Mouse (Mus musculus): ENCODE data around the gene Myh3. TPM values are rescaled to one million over a fixed set of nuclear protein-coding genes. Genes with fewer than 3 reads are reported as not detected.

The Myh3 gene
- polyA plus RNA-seq, 2 experiments: 192 to 205 TPM

GRCm38 (mm10) chr11:67146409-67147282 lies 68.5 kb downstream of the Myh3 start:
- DNase-seq (ENCODE audit: low spot score) (no peak), ATAC-seq (ENCODE audit: low FRiP score, low read depth) (no peak)
- Histone ChIP-seq H3K27ac (replicated peaks; ENCODE audit: low read depth, low read length) (no peak overlapping the region), H3K4me1 (ENCODE audit: control insufficient read depth, insufficient read depth, low read length) (no peaks in the 10 kb centered on the region), H3K4me2 (replicated peaks; ENCODE audit: low read depth, low read length, severe bottlenecking) (no peak overlapping the region), H3K27me3 (ENCODE audit: control insufficient read depth, insufficient read depth, low read length) (no peaks in the 10 kb centered on the region), H3K9me3 (ENCODE audit: control insufficient read depth, low read length) (no peaks in the 10 kb centered on the region), H3K9ac (ENCODE audit: low read depth, low read length, severe bottlenecking) (no peak overlapping the region), H3K36me3 (ENCODE audit: control insufficient read depth, insufficient read depth, low read length) (no peaks in the 10 kb centered on the region), H3K4me3 (replicated peaks; ENCODE audit: low read length) (no peak overlapping the region)
- TF ChIP-seq POLR2A (IDR thresholded peaks at IDR 0.05; ENCODE audit: borderline replicate concordance, extremely low read depth, insufficient read depth, insufficient read length): no peak
- WGBS: 86% methylated on average over 4 of the region's 4 CpGs

- DNase-seq (ENCODE audit: low spot score) (no peak), ATAC-seq (ENCODE audit: low FRiP score, low read depth) (no peak)
- H3K27me3 ChIP-seq (ENCODE audit: control insufficient read depth, insufficient read depth, low read length): no peaks in the 10 kb centered on the region
- no peaks in the 10 kb centered on the region for H3K36me3 ChIP-seq (ENCODE audit: control insufficient read depth, insufficient read depth, low read length)
- no peak overlapping the region for H3K4me3 ChIP-seq (replicated peaks; ENCODE audit: low read length)
- H3K9ac ChIP-seq (ENCODE audit: low read depth, low read length, severe bottlenecking): no peak overlapping the region
- 94% methylated on average over 12 of the region's 12 CpGs for WGBS
- no peak for TF ChIP-seq POLR2A (IDR thresholded peaks at IDR 0.05; ENCODE audit: borderline replicate concordance, extremely low read depth, insufficient read depth, insufficient read length)
- no peaks in the 10 kb centered on the region for H3K9me3 ChIP-seq (ENCODE audit: control insufficient read depth, low read length)
- no peaks in the 10 kb centered on the region for H3K4me1 ChIP-seq (ENCODE audit: control insufficient read depth, insufficient read depth, low read length)
- H3K27ac ChIP-seq (replicated peaks; ENCODE audit: low read depth, low read length): no peak overlapping the region
- H3K4me2 ChIP-seq (replicated peaks; ENCODE audit: low read depth, low read length, severe bottlenecking): no peak overlapping the region
These were observed 69.3 kb downstream of the Myh3 start for GRCm38 (mm10) chr11:67147283-67147921.

GRCm38 (mm10) chr11:67148286-67149012 lies 70.3 kb downstream of the Myh3 start:
- H3K27ac ChIP-seq (replicated peaks; ENCODE audit: low read depth, low read length): no peak overlapping the region
- H3K4me1 ChIP-seq (ENCODE audit: control insufficient read depth, insufficient read depth, low read length): peaks cover 3% of the 10 kb centered on the region; the same call in 1 of the 2 replicates
- no peak overlapping the region for H3K4me2 ChIP-seq (replicated peaks; ENCODE audit: low read depth, low read length, severe bottlenecking)
- no peaks in the 10 kb centered on the region for H3K36me3 ChIP-seq (ENCODE audit: control insufficient read depth, insufficient read depth, low read length)
- no peaks in the 10 kb centered on the region for H3K9me3 ChIP-seq (ENCODE audit: control insufficient read depth, low read length)
- 93% methylated on average over 4 of the region's 4 CpGs for WGBS
- H3K4me3 ChIP-seq (replicated peaks; ENCODE audit: low read length): no peak overlapping the region
- no peak for ATAC-seq (ENCODE audit: low FRiP score, low read depth)
- no peak overlapping the region for H3K9ac ChIP-seq (ENCODE audit: low read depth, low read length, severe bottlenecking)
- no peak for DNase-seq (ENCODE audit: low spot score)
- no peak for TF ChIP-seq POLR2A (IDR thresholded peaks at IDR 0.05; ENCODE audit: borderline replicate concordance, extremely low read depth, insufficient read depth, insufficient read length)
- no peaks in the 10 kb centered on the region for H3K27me3 ChIP-seq (ENCODE audit: control insufficient read depth, insufficient read depth, low read length)

GRCm38 (mm10) chr11:67150237-67150636 lies 72.1 kb downstream of the Myh3 start:
- no peak for DNase-seq (ENCODE audit: low spot score)
- Histone ChIP-seq H3K4me2 (replicated peaks; ENCODE audit: low read depth, low read length, severe bottlenecking) (no peak overlapping the region), H3K36me3 (ENCODE audit: control insufficient read depth, insufficient read depth, low read length) (no peaks in the 10 kb centered on the region), H3K9ac (ENCODE audit: low read depth, low read length, severe bottlenecking) (no peak overlapping the region), H3K27ac (replicated peaks; ENCODE audit: low read depth, low read length) (no peak overlapping the region), H3K4me3 (replicated peaks; ENCODE audit: low read length) (no peak overlapping the region), H3K4me1 (ENCODE audit: control insufficient read depth, insufficient read depth, low read length) (peaks cover 3% of the 10 kb centered on the region; the same call in 1 of the 2 replicates), H3K9me3 (ENCODE audit: control insufficient read depth, low read length) (no peaks in the 10 kb centered on the region), H3K27me3 (ENCODE audit: control insufficient read depth, insufficient read depth, low read length) (no peaks in the 10 kb centered on the region)
- no peak for TF ChIP-seq POLR2A (IDR thresholded peaks at IDR 0.05; ENCODE audit: borderline replicate concordance, extremely low read depth, insufficient read depth, insufficient read length)
- ATAC-seq (ENCODE audit: low FRiP score, low read depth): no peak
- 99% methylated on average over 2 of the region's 2 CpGs for WGBS

GRCm38 (mm10) chr11:67151159-67151558 lies 73.1 kb downstream of the Myh3 start:
- Histone ChIP-seq H3K4me1 (ENCODE audit: control insufficient read depth, insufficient read depth, low read length) (peaks cover 3% of the 10 kb centered on the region; the same call in 1 of the 2 replicates), H3K4me2 (replicated peaks; ENCODE audit: low read depth, low read length, severe bottlenecking) (no peak overlapping the region), H3K4me3 (replicated peaks; ENCODE audit: low read length) (no peak overlapping the region), H3K9me3 (ENCODE audit: control insufficient read depth, low read length) (no peaks in the 10 kb centered on the region), H3K27me3 (ENCODE audit: control insufficient read depth, insufficient read depth, low read length) (no peaks in the 10 kb centered on the region), H3K27ac (replicated peaks; ENCODE audit: low read depth, low read length) (no peak overlapping the region), H3K36me3 (ENCODE audit: control insufficient read depth, insufficient read depth, low read length) (no peaks in the 10 kb centered on the region), H3K9ac (ENCODE audit: low read depth, low read length, severe bottlenecking) (no peak overlapping the region)
- DNase-seq (ENCODE audit: low spot score) (no peak), ATAC-seq (ENCODE audit: low FRiP score, low read depth) (no peak)
- 61% methylated on average over 3 of the region's 3 CpGs for WGBS
- TF ChIP-seq POLR2A (IDR thresholded peaks at IDR 0.05; ENCODE audit: borderline replicate concordance, extremely low read depth, insufficient read depth, insufficient read length): no peak

Small RNA genes lying within 50 kb of the gene (microRNA-seq; reads per million reads assigned to microRNA genes)
- 0.92 reads per million for gene Mir6923

Other genes starting within 250 kb of the Myh3 start
- 0.14 and 0.23 TPM in 2 replicates for gene Pirt, start 166.3 kb upstream of the Myh3 start, polyA plus RNA-seq (2012; rRNA removed)
- gene Pirt, start 166.3 kb upstream of the Myh3 start, polyA plus RNA-seq (2014; fragmentation: Nextera tagmentation; extraction: Ambion mirVana): 0.17 and 0.18 TPM in 2 replicates
- not detected in 2 replicates for gene Tmem238l, start 121.7 kb upstream of the Myh3 start, polyA plus RNA-seq (2012; rRNA removed)
- not detected in 2 replicates for gene Tmem238l, start 121.7 kb upstream of the Myh3 start, polyA plus RNA-seq (2014; fragmentation: Nextera tagmentation; extraction: Ambion mirVana)
- 1.6 and 1.7 TPM in 2 replicates for gene Tmem220, start 53.1 kb upstream of the Myh3 start, polyA plus RNA-seq (2012; rRNA removed)
- gene Tmem220, start 53.1 kb upstream of the Myh3 start, polyA plus RNA-seq (2014; fragmentation: Nextera tagmentation; extraction: Ambion mirVana): 0.82 and 1.2 TPM in 2 replicates
- 34.0 and 34.3 TPM in 2 replicates for gene Adprm, start 25.7 kb upstream of the Myh3 start, polyA plus RNA-seq (2012; rRNA removed)
- 33.3 and 38.1 TPM in 2 replicates for gene Adprm, start 25.7 kb upstream of the Myh3 start, polyA plus RNA-seq (2014; fragmentation: Nextera tagmentation; extraction: Ambion mirVana)
- 7.5 and 8.8 TPM in 2 replicates for gene Sco1, start 25.6 kb upstream of the Myh3 start, polyA plus RNA-seq (2012; rRNA removed)
- gene Sco1, start 25.6 kb upstream of the Myh3 start, polyA plus RNA-seq (2014; fragmentation: Nextera tagmentation; extraction: Ambion mirVana): 14.8 and 15.8 TPM in 2 replicates
- gene Myh2, start 92.7 kb downstream of the Myh3 start, polyA plus RNA-seq (2012; rRNA removed): 0.12 and 0.16 TPM in 2 replicates
- gene Myh2, start 92.7 kb downstream of the Myh3 start, polyA plus RNA-seq (2014; fragmentation: Nextera tagmentation; extraction: Ambion mirVana): 0.30 and 0.39 TPM in 2 replicates
- gene Myh1, start 121.8 kb downstream of the Myh3 start, polyA plus RNA-seq (2012; rRNA removed): 0.74 and 1.1 TPM in 2 replicates
- gene Myh1, start 121.8 kb downstream of the Myh3 start, polyA plus RNA-seq (2014; fragmentation: Nextera tagmentation; extraction: Ambion mirVana): 1.5 and 2.4 TPM in 2 replicates
- 0.09 and 0.10 TPM in 2 replicates for gene Myh4, start 159.7 kb downstream of the Myh3 start, polyA plus RNA-seq (2012; rRNA removed)
- gene Myh4, start 159.7 kb downstream of the Myh3 start, polyA plus RNA-seq (2014; fragmentation: Nextera tagmentation; extraction: Ambion mirVana): 0.11 and 0.36 TPM in 2 replicates
- gene Myh8, start 198.8 kb downstream of the Myh3 start, polyA plus RNA-seq (2012; rRNA removed): 21.7 and 39.3 TPM in 2 replicates
- 49.0 and 74.2 TPM in 2 replicates for gene Myh8, start 198.8 kb downstream of the Myh3 start, polyA plus RNA-seq (2014; fragmentation: Nextera tagmentation; extraction: Ambion mirVana)
- gene Myh13, start 243.4 kb downstream of the Myh3 start, polyA plus RNA-seq (2012; rRNA removed): 0.03 and 0.10 TPM in 2 replicates
- gene Myh13, start 243.4 kb downstream of the Myh3 start, polyA plus RNA-seq (2014; fragmentation: Nextera tagmentation; extraction: Ambion mirVana): 0.21 and 0.46 TPM in 2 replicates

Data from limb, embryonic 14.5 days (tissue).